Mouse (Mus musculus): ENCODE data around the gene Pla2g2c. TPM values are rescaled to one million over a fixed set of nuclear protein-coding genes. Genes with fewer than 3 reads are reported as not detected.

Gene Pla2g2c
- not detected for polyA plus RNA-seq (2017; shearing (Covaris generic))

GRCm38 (mm10) chr4:138724354-138725126 lies at the start of gene Pla2g2c:
TSS of gene Pla2g2c (plus strand) at chr4:138724792.

GRCm38 (mm10) chr4:138737031-138737430 lies 12.4 kb downstream of the Pla2g2c start, which contains the start of gene Ubxn10:
TSS of gene Ubxn10 (minus strand) at chr4:138737167.

GRCm38 (mm10) chr4:138757416-138757815 lies 32.8 kb downstream of the Pla2g2c start, which contains the start of gene Pla2g2f:
TSS of gene Pla2g2f (minus strand) at chr4:138757626.

GRCm38 (mm10) chr4:138775435-138775834 lies 50.8 kb downstream of the Pla2g2c start, which contains the start of gene Pla2g2d:
TSS of gene Pla2g2d (plus strand) at chr4:138775735.

Other genes starting within 250 kb of the Pla2g2c start
- gene Vwa5b1, start 88.9 kb upstream of the Pla2g2c start, polyA plus RNA-seq (2017; shearing (Covaris generic)), result not detected
- not detected for gene Ubxn10, start 12.4 kb downstream of the Pla2g2c start, polyA plus RNA-seq (2017; shearing (Covaris generic))
- not detected for gene Pla2g2f, start 32.8 kb downstream of the Pla2g2c start, polyA plus RNA-seq (2017; shearing (Covaris generic))
- not detected for gene Pla2g2d, start 50.9 kb downstream of the Pla2g2c start, polyA plus RNA-seq (2017; shearing (Covaris generic))
- gene Pla2g5, start 138.7 kb downstream of the Pla2g2c start, polyA plus RNA-seq (2017; shearing (Covaris generic)), result not detected
- gene Gm13030, start 149.2 kb downstream of the Pla2g2c start, polyA plus RNA-seq (2017; shearing (Covaris generic)), result not detected
- gene Pla2g2e, start 153.2 kb downstream of the Pla2g2c start, polyA plus RNA-seq (2017; shearing (Covaris generic)), result not detected
- gene Otud3, start 189.2 kb downstream of the Pla2g2c start, polyA plus RNA-seq (2017; shearing (Covaris generic)), result 9.4 TPM
- not detected for gene Rnf186, start 242.3 kb downstream of the Pla2g2c start, polyA plus RNA-seq (2017; shearing (Covaris generic))
- gene Tmco4, start 248.1 kb downstream of the Pla2g2c start, polyA plus RNA-seq (2017; shearing (Covaris generic)), result 34.6 TPM